ENCODE assay signal across 8 mouse cellular contexts in genomic region chr2:32757056-32757845, GRCm38 (mm10). TPM values are rescaled to one million over a fixed set of nuclear protein-coding genes. Genes with fewer than 3 reads are reported as not detected.
DNase-seq lines count a peak whose midpoint lies in the region; ATAC-seq lines count a peak whose summit lies in the region.

TSS of gene Tor2a (plus strand) at chr2:32757234.

- H3K9me3 ChIP-seq in forebrain, embryonic 14.5 days (replicated peaks; ENCODE audit: control insufficient read depth, low read length) = no peaks in the 10 kb centered on the region
- H3K9me3 ChIP-seq in neural tube, embryonic 15.5 days (replicated peaks) = no peaks in the 10 kb centered on the region

- DNase-seq in ES-CJ7 (ENCODE audit: low read depth, low spot score) = peak; percentile 97
- peak; percentile 94 for DNase-seq in cerebellum, adult 11 months
- DNase-seq in forebrain, embryonic 14.5 days (ENCODE audit: low spot score) = peak; percentile 99
- peak; percentile 97 to 98 for DNase-seq in heart, postnatal 14 days
- DNase-seq in layer of hippocampus, adult 11-12 months (ENCODE audit: low spot score) = peak; percentile 98
- DNase-seq in lung, adult 18-20 months = peak; percentile 98 to 99
- DNase-seq in testis, postnatal 14 days (ENCODE audit: low spot score) = peak; percentile 98

- peak; percentile 96 for ATAC-seq in forebrain, embryonic 14.5 days
- peak; percentile 96 for ATAC-seq in neural tube, embryonic 15.5 days (ENCODE audit: low FRiP score)

- peak within 1 kb of the TSS; percentile 89 for H3K27ac ChIP-seq in forebrain, embryonic 14.5 days (ENCODE audit: low read depth, low read length)
- peak within 1 kb of the TSS; percentile 95 for H3K27ac ChIP-seq in neural tube, embryonic 15.5 days (replicated peaks)

- H3K36me3 ChIP-seq in forebrain, embryonic 14.5 days (ENCODE audit: control insufficient read depth, insufficient read depth, low read length) = peaks cover 50% of the 10 kb centered on the region
- peaks cover 46% of the 10 kb centered on the region for H3K36me3 ChIP-seq in neural tube, embryonic 15.5 days

- no peaks in the 10 kb centered on the region for H3K27me3 ChIP-seq in forebrain, embryonic 14.5 days (replicated peaks; ENCODE audit: control insufficient read depth, insufficient read depth, low read length)
- H3K27me3 ChIP-seq in neural tube, embryonic 15.5 days (replicated peaks) = no peaks in the 10 kb centered on the region

- intact Hi-C loops in heart, postnatal 14 days (cut with DNase I) = loop anchor here (1.0 kb wide), 1 partner anchor 44 kb away; the partner anchor contains the start of gene Cdk9

- H3K9ac ChIP-seq in forebrain, embryonic 14.5 days (ENCODE audit: low read length) = peak within 1 kb of the TSS; percentile 90
- H3K9ac ChIP-seq in neural tube, embryonic 15.5 days (replicated peaks) = peak within 1 kb of the TSS; percentile 90

- peak within 1 kb of the TSS; percentile 76 for H3K4me3 ChIP-seq in forebrain, embryonic 14.5 days (ENCODE audit: low read depth, low read length)
- peak within 1 kb of the TSS; percentile 74 for H3K4me3 ChIP-seq in neural tube, embryonic 15.5 days (replicated peaks)

- under 1% methylated on average over 60 of the region's 66 CpGs for WGBS in forebrain, embryonic 14.5 days
- under 1% methylated on average over 66 of the region's 66 CpGs for WGBS in neural tube, embryonic 15.5 days

- H3K4me1 ChIP-seq in forebrain, embryonic 14.5 days (ENCODE audit: control insufficient read depth, insufficient read depth, low read length) = 0 out of 2 replicates have a peak, but pooled peaks cover 5% of the 10 kb centered on the region
- H3K4me1 ChIP-seq in neural tube, embryonic 15.5 days = peaks cover 19% of the 10 kb centered on the region

- peak within 1 kb of the TSS; percentile 56 for H3K4me2 ChIP-seq in forebrain, embryonic 14.5 days (ENCODE audit: low read length)
- H3K4me2 ChIP-seq in neural tube, embryonic 15.5 days = peak within 1 kb of the TSS; percentile 58

RNA-seq across cellular contexts. Expression of gene Tor2a, which starts in this region (rescaled TPM):
- polyA plus RNA-seq in forebrain, embryonic 14.5 days (2014; fragmentation: Nextera tagmentation; extraction: Ambion mirVana) = 67.9 and 71.2 TPM in 2 replicates
- 10 to 100 TPM; 10.7 to 12.1 TPM for total RNA-seq in heart, postnatal 14 days (2021)
- polyA plus RNA-seq in neural tube, embryonic 15.5 days (2015; fragmentation: Nextera tagmentation; extraction: Ambion mirVana) = 54.4 and 60.6 TPM in 2 replicates

Comparison
In these comparisons a context has a peak if more than half of its experiments do, and no peak if none do; other contexts are left out.
1. Peak in every context shown above with its lines: DNase-seq, ATAC-seq, H3K4me3 ChIP-seq and H3K27ac ChIP-seq.